Mouse (Mus musculus) stomach, postnatal 0 days (tissue): ENCODE data around the gene Spopl.

Experiments used
- CTCF ChIP-seq: IDR thresholded peaks from 2 replicates; pipeline ENCODE4 v1.5.1; 2016; ENCODE audit warnings: antibody characterized with exemption, low read depth, mild to moderate bottlenecking, moderate library complexity
- EP300 ChIP-seq: optimal IDR thresholded peaks from 2 replicates; pipeline ENCODE3; 2016; ENCODE audit warnings: antibody characterized with exemption

GRCm38 (mm10) chr2:23565081-23565801 is 6.7 kb downstream of the Spopl start:
- TF ChIP-seq CTCF = no peak
- TF ChIP-seq EP300 = no peak
